Mouse (Mus musculus) left cerebral cortex, adult 18-20 months (tissue): ENCODE measurements at regions not wholly inside any gene's neighbourhood (a gene's known extent, or its start where the extent isn't known, plus 50 kb on each side); places are given as distances from the start of the nearest gene placed in this dataset.
A peak's percentile ranks its signal among the peaks of the same experiment; 100 is the strongest.

Experiments
- DNase-seq, 2 experiments: peaks; one replicate each; pipeline ENCODE4 v3.0.0; 2021 to 2022; ENCODE audit warnings: low spot score in 2 of 2, mixed read lengths in 1 of 2

GRCm38 (mm10) chr19:14802909-14803650 lies 205.2 kb upstream of the Tle4 start:
- no peak for DNase-seq

GRCm38 (mm10) chr19:14801669-14802068 lies 203.8 kb upstream of the Tle4 start:
- no peak for DNase-seq

GRCm38 (mm10) chr19:14799002-14799401 lies 201.2 kb upstream of the Tle4 start:
- no peak for DNase-seq

GRCm38 (mm10) chr19:14798417-14798816 lies 200.6 kb upstream of the Tle4 start:
- no peak for DNase-seq

GRCm38 (mm10) chr19:14795910-14796309 lies 198.1 kb upstream of the Tle4 start:
- no peak for DNase-seq

GRCm38 (mm10) chr19:14789992-14790391 lies 192.1 kb upstream of the Tle4 start:
- DNase-seq: no peak

GRCm38 (mm10) chr19:14788630-14789029 lies 190.8 kb upstream of the Tle4 start:
- no peak for DNase-seq

GRCm38 (mm10) chr19:14786868-14787267 lies 189.0 kb upstream of the Tle4 start:
- no peak for DNase-seq

- no peak for DNase-seq
Measured at GRCm38 (mm10) chr19:14785661-14786060, 187.8 kb upstream of the Tle4 start.

GRCm38 (mm10) chr19:14777709-14778108 lies 179.9 kb upstream of the Tle4 start:
- no peak for DNase-seq

- DNase-seq: peak in 1 of 2 experiments; percentile 4
Measured at GRCm38 (mm10) chr19:14777198-14777597, 179.3 kb upstream of the Tle4 start.

- no peak for DNase-seq
Measured at GRCm38 (mm10) chr19:14776791-14777190, 178.9 kb upstream of the Tle4 start.

GRCm38 (mm10) chr19:14772794-14773193 lies 174.9 kb upstream of the Tle4 start:
- no peak for DNase-seq

GRCm38 (mm10) chr19:14752646-14753045 lies 154.8 kb upstream of the Tle4 start:
- no peak for DNase-seq

- no peak for DNase-seq
Measured at GRCm38 (mm10) chr19:14742361-14742760, 144.5 kb upstream of the Tle4 start.

- no peak for DNase-seq
Measured at GRCm38 (mm10) chr19:14740936-14741335, 143.1 kb upstream of the Tle4 start.

GRCm38 (mm10) chr19:14740139-14740538 lies 142.3 kb upstream of the Tle4 start:
- DNase-seq: no peak

- no peak for DNase-seq
Measured at GRCm38 (mm10) chr19:14736514-14736913, 138.7 kb upstream of the Tle4 start.

- DNase-seq: no peak
Measured at GRCm38 (mm10) chr19:14725329-14725728, 127.5 kb upstream of the Tle4 start.

- no peak for DNase-seq
Measured at GRCm38 (mm10) chr19:14724637-14725036, 126.8 kb upstream of the Tle4 start.

GRCm38 (mm10) chr19:14705791-14706190 lies 107.9 kb upstream of the Tle4 start:
- DNase-seq: no peak

GRCm38 (mm10) chr19:14701116-14701515 lies 103.3 kb upstream of the Tle4 start:
- no peak for DNase-seq

GRCm38 (mm10) chr19:14695369-14695768 lies 97.5 kb upstream of the Tle4 start:
- no peak for DNase-seq
